Mouse (Mus musculus): ENCODE data around the gene Irx4. TPM values are rescaled to one million over a fixed set of nuclear protein-coding genes. Genes with fewer than 3 reads are reported as not detected.
A peak's percentile ranks its signal among the peaks of the same experiment; 100 is the strongest.

Irx4 gene
- polyA plus RNA-seq, 1 experiment from 2014 or later: 2.2 TPM

DNA sequence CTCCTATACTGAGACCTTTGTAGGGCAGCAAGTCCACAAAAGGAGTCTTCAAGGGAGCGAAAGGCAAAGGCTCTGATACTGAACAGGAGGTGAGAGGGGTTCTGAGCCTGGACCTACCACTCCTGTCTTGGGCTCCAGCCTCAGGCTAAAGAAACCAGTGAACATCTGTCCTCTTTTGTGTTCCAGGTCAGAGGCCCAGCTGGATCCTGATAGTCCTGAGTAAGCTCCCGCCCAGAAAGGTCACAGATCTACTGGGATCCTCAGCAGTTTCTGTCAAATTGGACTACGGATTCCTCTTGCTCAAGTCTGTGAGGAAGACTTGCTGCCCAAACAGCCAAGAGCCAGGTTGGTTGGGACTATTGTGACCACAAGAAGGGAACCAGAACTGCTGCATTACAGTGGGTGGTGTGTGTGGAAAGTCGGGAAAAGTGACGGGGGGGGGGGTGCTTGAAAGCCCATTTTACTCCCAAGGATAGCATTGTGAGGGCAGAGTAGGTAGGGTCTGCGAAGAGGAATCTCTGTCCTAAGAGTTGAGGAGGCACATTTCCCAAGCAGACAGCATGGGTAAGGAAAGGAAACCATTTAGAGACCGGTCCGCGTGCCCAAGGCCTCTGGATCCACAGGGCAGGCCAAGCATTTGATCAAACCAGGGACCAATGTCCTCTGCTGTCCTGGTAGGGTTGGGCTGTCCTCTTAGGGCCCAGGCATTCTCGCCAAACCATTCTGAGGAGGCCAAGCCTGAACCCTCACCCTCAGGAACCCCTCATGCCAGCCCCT lies 514 bp upstream of the Irx4 start:
- Histone ChIP-seq H3K4me2 (ENCODE audit: low read depth) (peak overlapping the region; percentile 69), H3K27me3 (ENCODE audit: control insufficient read depth, insufficient read depth, low read length) (peaks cover 75% of the 10 kb centered on the region), H3K4me3 (ENCODE audit: low read depth, low read length) (peak overlapping the region; percentile 37), H3K36me3 (ENCODE audit: control insufficient read depth, insufficient read depth, low read length) (no peaks in the 10 kb centered on the region), H3K27ac (ENCODE audit: low read depth, low read length) (no peak overlapping the region), H3K9me3 (ENCODE audit: control insufficient read depth, low read length) (no peaks in the 10 kb centered on the region), H3K4me1 (ENCODE audit: control insufficient read depth, insufficient read depth, low read length) (peaks cover 19% of the 10 kb centered on the region), H3K9ac (ENCODE audit: low read length) (no peak overlapping the region)
- 14% methylated on average over 10 of the region's 10 CpGs for WGBS
- DNase-seq (ENCODE audit: low spot score): no peak
- no peak for ATAC-seq (ENCODE audit: insufficient read depth, low FRiP score, low TSS enrichment)

DNA sequence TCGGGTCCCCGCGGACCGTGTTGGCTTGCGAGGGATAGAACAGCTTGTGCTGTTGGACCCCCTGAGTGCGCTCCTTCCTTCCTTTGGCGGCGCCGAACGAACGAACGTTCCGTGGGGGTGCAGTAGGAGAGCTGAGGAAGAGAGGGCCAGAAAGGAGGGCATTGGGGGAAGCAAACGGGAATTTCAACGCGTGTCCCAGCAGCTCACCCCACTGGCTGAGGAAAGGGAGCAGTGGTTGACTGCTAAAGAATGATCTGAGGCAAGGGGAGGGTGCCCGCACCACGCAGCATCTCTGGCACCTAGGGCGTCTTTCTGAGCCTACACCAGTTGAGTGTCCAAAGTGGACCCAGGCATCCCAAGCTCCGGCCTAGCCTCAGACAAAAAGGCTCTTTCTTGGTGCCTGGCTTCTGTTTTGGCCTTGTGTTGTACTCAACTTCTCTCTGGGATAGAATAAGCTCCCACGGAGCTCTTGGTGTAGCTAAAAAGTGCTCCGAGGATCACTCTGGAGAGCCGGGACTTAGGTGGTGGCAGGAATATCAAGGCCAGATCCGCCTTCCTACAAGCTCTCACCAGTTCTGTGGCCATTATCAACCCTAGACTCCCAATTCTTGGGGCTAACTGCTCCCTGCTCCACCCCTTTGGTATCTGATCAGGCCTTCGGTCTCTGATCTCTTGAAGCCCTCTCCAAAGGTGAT lies 904 bp downstream of the Irx4 start:
- Histone ChIP-seq H3K27me3 (ENCODE audit: control insufficient read depth, insufficient read depth, low read length) (peaks cover 88% of the 10 kb centered on the region), H3K9ac (ENCODE audit: low read length) (no peak overlapping the region), H3K4me1 (ENCODE audit: control insufficient read depth, insufficient read depth, low read length) (peaks cover 19% of the 10 kb centered on the region), H3K4me3 (ENCODE audit: low read depth, low read length) (peak overlapping the region; percentile 37; the same call in 1 of the 2 replicates), H3K4me2 (ENCODE audit: low read depth) (peak overlapping the region; percentile 69), H3K9me3 (ENCODE audit: control insufficient read depth, low read length) (no peaks in the 10 kb centered on the region), H3K36me3 (ENCODE audit: control insufficient read depth, insufficient read depth, low read length) (no peaks in the 10 kb centered on the region), H3K27ac (ENCODE audit: low read depth, low read length) (no peak overlapping the region)
- DNase-seq (ENCODE audit: low spot score) (no peak), ATAC-seq (ENCODE audit: insufficient read depth, low FRiP score, low TSS enrichment) (no peak)
- WGBS: 5% methylated on average over 25 of the region's 25 CpGs

DNA sequence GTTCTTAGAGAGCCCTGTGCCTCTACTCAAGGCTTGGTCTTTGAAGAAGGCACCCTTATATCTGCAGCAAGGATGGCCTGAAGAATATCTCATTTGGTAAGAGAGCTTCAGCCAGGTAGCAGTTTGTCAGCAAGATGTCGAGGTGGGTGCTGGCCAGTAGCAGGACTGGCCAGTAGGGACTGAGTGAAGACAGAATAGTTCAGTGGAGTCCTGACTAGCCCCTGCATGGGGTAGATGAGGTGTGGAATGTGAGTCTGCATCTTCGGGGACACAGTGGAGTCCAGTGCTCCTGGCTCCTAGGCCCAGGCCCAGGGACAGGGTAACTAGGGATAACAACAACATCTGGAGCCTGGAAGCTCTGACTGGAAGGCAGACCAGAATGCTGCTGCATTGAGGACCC lies 1.6 kb downstream of the Irx4 start:
- no peak overlapping the region for H3K4me3 ChIP-seq (ENCODE audit: low read depth, low read length)
- no peaks in the 10 kb centered on the region for H3K36me3 ChIP-seq (ENCODE audit: control insufficient read depth, insufficient read depth, low read length)
- ATAC-seq (ENCODE audit: insufficient read depth, low FRiP score, low TSS enrichment) (no peak), DNase-seq (ENCODE audit: low spot score) (no peak)
- H3K4me1 ChIP-seq (ENCODE audit: control insufficient read depth, insufficient read depth, low read length): peaks cover 19% of the 10 kb centered on the region
- no peaks in the 10 kb centered on the region for H3K9me3 ChIP-seq (ENCODE audit: control insufficient read depth, low read length)
- WGBS: 12% methylated on average over 2 of the region's 2 CpGs
- no peak overlapping the region for H3K27ac ChIP-seq (ENCODE audit: low read depth, low read length)
- H3K27me3 ChIP-seq (ENCODE audit: control insufficient read depth, insufficient read depth, low read length): peaks cover 95% of the 10 kb centered on the region
- no peak overlapping the region for H3K9ac ChIP-seq (ENCODE audit: low read length)
- H3K4me2 ChIP-seq (ENCODE audit: low read depth): no peak overlapping the region

DNA sequence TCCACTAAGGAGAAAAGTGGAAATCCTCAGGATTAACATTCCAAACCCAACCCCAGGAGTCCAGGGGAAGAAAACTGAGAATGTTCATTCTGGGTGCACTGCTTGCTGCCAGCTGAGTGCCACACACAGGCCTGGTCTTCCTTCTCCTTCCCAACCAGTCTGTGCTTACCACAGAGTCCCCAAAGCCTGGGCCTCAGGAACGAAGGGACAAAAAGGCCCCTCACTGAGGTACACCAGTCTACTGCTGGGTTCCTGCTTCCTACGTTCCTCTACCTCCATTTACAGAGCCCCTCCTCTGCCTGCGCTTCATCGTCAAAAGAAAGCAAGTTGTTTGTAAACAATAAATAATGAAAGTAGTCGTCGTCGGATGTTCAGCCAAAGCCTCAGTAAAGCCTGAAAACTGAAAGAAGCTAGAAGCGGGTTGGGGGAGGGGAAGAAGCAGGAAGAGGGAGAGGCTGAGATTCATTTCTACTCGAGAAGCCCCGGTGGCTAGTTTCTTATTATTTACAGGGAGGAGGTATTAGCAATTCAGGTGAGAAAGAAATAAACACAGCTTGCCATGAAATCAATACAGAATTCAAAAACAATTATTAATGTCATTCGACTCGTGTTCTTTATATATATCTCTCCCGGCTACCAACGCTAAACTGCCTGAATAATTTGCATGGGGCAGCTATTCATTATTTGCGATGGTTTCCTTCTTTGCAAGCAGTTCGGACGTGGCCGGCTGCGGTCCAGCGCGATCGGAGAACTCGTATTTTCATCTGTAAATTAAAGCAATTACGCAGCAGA lies 2.3 kb downstream of the Irx4 start:
- Histone ChIP-seq H3K9me3 (ENCODE audit: control insufficient read depth, low read length) (no peaks in the 10 kb centered on the region), H3K9ac (ENCODE audit: low read length) (no peak overlapping the region), H3K27ac (ENCODE audit: low read depth, low read length) (no peak overlapping the region), H3K27me3 (ENCODE audit: control insufficient read depth, insufficient read depth, low read length) (peaks cover 98% of the 10 kb centered on the region), H3K4me1 (ENCODE audit: control insufficient read depth, insufficient read depth, low read length) (peaks cover 19% of the 10 kb centered on the region), H3K4me3 (ENCODE audit: low read depth, low read length) (no peak overlapping the region), H3K4me2 (ENCODE audit: low read depth) (peak overlapping the region; percentile 30), H3K36me3 (ENCODE audit: control insufficient read depth, insufficient read depth, low read length) (no peaks in the 10 kb centered on the region)
- DNase-seq (ENCODE audit: low spot score) (peak; percentile 11), ATAC-seq (ENCODE audit: insufficient read depth, low FRiP score, low TSS enrichment) (no peak)
- 1% methylated on average over 24 of the region's 24 CpGs for WGBS

DNA sequence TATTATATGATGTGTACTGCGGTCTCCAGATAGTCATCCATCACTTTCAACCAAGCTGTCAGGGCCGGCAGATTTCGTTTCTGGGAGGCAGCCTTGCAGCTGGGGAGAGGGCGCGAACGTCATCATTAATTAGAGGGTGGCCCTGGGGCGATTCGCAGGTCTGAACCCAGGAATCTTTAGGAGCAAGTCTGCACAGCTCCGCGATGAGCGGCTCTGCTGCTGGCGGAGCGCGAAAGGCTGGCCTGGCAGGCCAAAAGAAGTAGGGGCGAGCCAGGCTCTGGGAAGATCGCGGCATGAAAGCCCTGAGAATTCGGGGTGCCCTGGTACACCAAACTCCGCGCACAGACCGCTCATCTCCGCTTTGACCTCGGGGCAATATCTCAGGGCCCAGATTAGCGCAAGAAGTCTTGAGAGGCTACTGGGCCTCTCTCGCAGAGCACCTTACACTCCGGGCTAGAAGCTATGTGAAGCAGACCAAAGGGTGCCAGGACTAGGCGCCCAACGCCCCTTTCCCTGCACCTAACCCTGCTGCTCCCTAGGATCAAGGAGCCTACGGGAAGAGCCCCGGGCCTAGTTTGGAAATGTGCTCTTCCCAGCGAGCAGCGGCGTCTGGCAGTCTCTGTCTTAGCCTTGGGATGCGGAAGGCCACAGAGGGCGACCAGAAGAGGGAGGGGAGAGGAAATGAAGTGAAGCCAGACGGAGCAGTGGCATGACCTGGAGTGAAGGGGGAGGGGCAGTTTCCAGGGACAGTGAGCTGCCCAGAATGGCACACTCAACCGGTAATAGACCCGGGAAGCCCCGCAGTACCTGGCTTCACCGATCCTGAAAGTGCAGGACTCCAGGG lies 3.1 kb downstream of the Irx4 start:
- Histone ChIP-seq H3K4me2 (ENCODE audit: low read depth) (peak overlapping the region; percentile 30), H3K4me1 (ENCODE audit: control insufficient read depth, insufficient read depth, low read length) (peaks cover 19% of the 10 kb centered on the region), H3K27me3 (ENCODE audit: control insufficient read depth, insufficient read depth, low read length) (peaks cover 98% of the 10 kb centered on the region), H3K9me3 (ENCODE audit: control insufficient read depth, low read length) (no peaks in the 10 kb centered on the region), H3K27ac (ENCODE audit: low read depth, low read length) (no peak overlapping the region), H3K4me3 (ENCODE audit: low read depth, low read length) (no peak overlapping the region; the same call in 1 of the 2 replicates), H3K9ac (ENCODE audit: low read length) (no peak overlapping the region), H3K36me3 (ENCODE audit: control insufficient read depth, insufficient read depth, low read length) (no peaks in the 10 kb centered on the region)
- DNase-seq (ENCODE audit: low spot score) (peak; percentile 62), ATAC-seq (ENCODE audit: insufficient read depth, low FRiP score, low TSS enrichment) (no peak)
- WGBS: under 1% methylated on average over 40 of the region's 40 CpGs

DNA sequence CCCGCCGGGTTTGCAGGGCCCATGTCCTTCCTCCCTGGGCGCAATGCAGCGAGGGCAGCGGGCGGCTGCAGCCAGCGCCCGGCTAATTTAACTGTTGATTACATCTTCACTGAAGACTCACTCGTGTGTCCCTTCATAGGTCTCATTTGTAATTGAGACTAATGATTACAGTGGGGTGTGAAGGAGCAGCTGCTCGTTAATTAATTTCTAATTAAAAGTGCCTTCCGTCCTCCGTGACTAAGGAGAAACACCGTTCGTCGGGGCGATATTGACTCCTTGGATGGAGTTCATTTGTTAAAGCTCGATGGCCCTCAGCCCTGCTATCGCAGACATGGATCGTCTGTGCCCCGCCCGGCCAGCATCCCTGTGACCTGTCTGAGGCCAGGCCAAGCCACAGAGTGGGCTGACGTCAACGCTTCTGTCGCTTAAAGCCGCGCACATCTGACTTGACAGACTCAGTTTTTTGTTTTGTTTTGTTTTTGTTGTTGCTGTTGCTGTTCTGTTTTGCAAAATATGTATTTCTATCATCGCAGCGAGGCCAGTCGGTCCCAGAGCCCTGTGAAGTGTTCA lies 4.0 kb downstream of the Irx4 start:
- no peak for ATAC-seq (ENCODE audit: insufficient read depth, low FRiP score, low TSS enrichment)
- 1% methylated on average over 28 of the region's 29 CpGs for WGBS
- Histone ChIP-seq H3K36me3 (ENCODE audit: control insufficient read depth, insufficient read depth, low read length) (no peaks in the 10 kb centered on the region), H3K27ac (ENCODE audit: low read depth, low read length) (no peak overlapping the region), H3K9me3 (ENCODE audit: control insufficient read depth, low read length) (no peaks in the 10 kb centered on the region), H3K27me3 (ENCODE audit: control insufficient read depth, insufficient read depth, low read length) (peaks cover 98% of the 10 kb centered on the region), H3K9ac (ENCODE audit: low read length) (no peak overlapping the region), H3K4me1 (ENCODE audit: control insufficient read depth, insufficient read depth, low read length) (peaks cover 19% of the 10 kb centered on the region), H3K4me3 (ENCODE audit: low read depth, low read length) (no peak overlapping the region; the same call in 1 of the 2 replicates), H3K4me2 (ENCODE audit: low read depth) (peak overlapping the region; percentile 30; the same call in 1 of the 2 replicates)
- peak; percentile 22 for DNase-seq (ENCODE audit: low spot score)

DNA sequence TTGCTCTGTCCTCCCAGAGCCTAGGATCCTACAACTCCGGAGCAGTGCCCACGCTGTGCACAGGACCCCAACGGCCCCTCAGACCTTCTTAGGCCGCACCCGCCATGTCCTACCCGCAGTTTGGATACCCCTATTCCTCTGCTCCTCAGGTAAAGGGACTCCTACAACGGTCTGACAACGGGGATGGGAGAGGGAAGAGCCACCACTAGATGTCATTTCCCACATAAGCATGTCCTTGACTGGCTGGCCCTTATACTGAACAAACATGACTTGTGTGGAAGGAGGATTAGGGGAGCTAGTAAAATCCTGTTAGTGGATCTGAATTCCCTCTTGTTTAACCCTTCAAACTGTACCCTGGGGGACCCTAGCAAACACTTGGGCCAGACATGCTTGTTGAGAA lies 4.6 kb downstream of the Irx4 start:
- Histone ChIP-seq H3K4me3 (ENCODE audit: low read depth, low read length) (no peak overlapping the region), H3K27ac (ENCODE audit: low read depth, low read length) (no peak overlapping the region), H3K9ac (ENCODE audit: low read length) (no peak overlapping the region), H3K27me3 (ENCODE audit: control insufficient read depth, insufficient read depth, low read length) (peaks cover 98% of the 10 kb centered on the region), H3K4me2 (ENCODE audit: low read depth) (no peak overlapping the region), H3K36me3 (ENCODE audit: control insufficient read depth, insufficient read depth, low read length) (no peaks in the 10 kb centered on the region), H3K4me1 (ENCODE audit: control insufficient read depth, insufficient read depth, low read length) (peaks cover 19% of the 10 kb centered on the region), H3K9me3 (ENCODE audit: control insufficient read depth, low read length) (no peaks in the 10 kb centered on the region)
- DNase-seq (ENCODE audit: low spot score): no peak
- ATAC-seq (ENCODE audit: insufficient read depth, low FRiP score, low TSS enrichment): no peak
- WGBS: 10% methylated on average over 8 of the region's 8 CpGs

DNA sequence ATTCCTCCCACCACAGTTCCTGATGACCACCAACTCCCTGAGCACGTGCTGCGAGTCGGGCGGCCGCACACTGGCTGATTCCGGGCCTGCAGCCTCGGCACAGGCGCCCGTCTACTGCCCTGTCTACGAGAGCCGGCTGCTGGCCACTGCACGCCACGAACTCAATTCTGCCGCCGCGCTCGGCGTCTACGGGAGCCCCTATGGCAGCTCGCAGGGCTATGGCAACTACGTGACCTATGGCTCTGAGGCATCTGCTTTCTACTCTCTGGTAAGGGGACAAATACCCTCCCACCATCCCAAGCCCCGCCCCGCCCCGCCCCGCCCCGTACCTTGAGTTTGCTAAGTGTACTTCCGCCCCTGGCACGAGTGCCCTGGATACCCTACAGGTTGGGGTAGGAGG lies 5.2 kb downstream of the Irx4 start:
- Histone ChIP-seq H3K9me3 (ENCODE audit: control insufficient read depth, low read length) (no peaks in the 10 kb centered on the region), H3K4me2 (ENCODE audit: low read depth) (peak overlapping the region; percentile 12; the same call in 1 of the 2 replicates), H3K4me1 (ENCODE audit: control insufficient read depth, insufficient read depth, low read length) (peaks cover 18% of the 10 kb centered on the region), H3K36me3 (ENCODE audit: control insufficient read depth, insufficient read depth, low read length) (no peaks in the 10 kb centered on the region), H3K27me3 (ENCODE audit: control insufficient read depth, insufficient read depth, low read length) (peaks cover 98% of the 10 kb centered on the region), H3K9ac (ENCODE audit: low read length) (no peak overlapping the region), H3K4me3 (ENCODE audit: low read depth, low read length) (no peak overlapping the region), H3K27ac (ENCODE audit: low read depth, low read length) (no peak overlapping the region)
- WGBS: under 1% methylated on average over 28 of the region's 28 CpGs
- DNase-seq (ENCODE audit: low spot score) (peak; percentile 60), ATAC-seq (ENCODE audit: insufficient read depth, low FRiP score, low TSS enrichment) (peak; percentile 68)
